Mouse (Mus musculus): ENCODE results near the gene Dync1h1. TPM values are rescaled to one million over a fixed set of nuclear protein-coding genes. Genes with fewer than 3 reads are reported as not detected.

Gene Dync1h1
- polyA plus RNA-seq, 1 experiment = 256 TPM

DNA sequence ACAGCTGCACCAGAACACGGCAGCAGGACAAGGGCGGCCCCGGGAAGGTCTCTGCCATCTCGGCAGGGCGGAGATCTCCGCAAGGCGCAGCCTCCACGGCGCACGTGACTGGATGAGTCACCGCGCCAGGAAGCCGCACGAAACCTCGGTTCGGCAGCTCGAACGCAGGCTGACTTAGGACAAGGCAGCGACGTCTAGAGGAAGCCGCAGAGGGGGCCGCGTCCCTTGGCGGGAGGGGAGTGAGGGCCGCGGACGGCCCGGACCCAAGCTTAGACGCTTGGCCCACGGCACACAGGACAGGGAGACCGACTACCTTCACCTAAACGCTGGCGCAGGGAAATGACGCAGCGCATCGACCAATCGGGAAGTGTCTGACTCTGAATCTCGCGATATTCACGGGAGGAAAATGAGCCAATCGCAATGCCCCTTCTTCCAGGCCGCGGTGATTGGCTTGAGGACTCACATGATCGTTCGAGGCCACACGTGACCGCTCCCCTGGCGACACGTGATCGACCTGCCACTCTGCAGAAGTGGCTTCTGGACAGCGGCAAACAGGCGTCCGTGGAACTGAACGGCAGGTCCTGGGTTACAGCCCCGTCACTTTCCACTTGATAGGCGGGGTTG is 9.9 kb upstream of the Dync1h1 start:
- no peak for TF ChIP-seq GATA1 (IDR thresholded peaks at IDR 0.05; ENCODE audit: low read length)

GRCm38 (mm10) chr12:110598527-110598926 is 2.7 kb upstream of the Dync1h1 start:
- no peak for TF ChIP-seq GATA1 (IDR thresholded peaks at IDR 0.05; ENCODE audit: low read length)

- no peak for TF ChIP-seq GATA1 (IDR thresholded peaks at IDR 0.05; ENCODE audit: low read length)
These were observed 1.5 kb upstream of the Dync1h1 start for GRCm38 (mm10) chr12:110599791-110600190.

DNA sequence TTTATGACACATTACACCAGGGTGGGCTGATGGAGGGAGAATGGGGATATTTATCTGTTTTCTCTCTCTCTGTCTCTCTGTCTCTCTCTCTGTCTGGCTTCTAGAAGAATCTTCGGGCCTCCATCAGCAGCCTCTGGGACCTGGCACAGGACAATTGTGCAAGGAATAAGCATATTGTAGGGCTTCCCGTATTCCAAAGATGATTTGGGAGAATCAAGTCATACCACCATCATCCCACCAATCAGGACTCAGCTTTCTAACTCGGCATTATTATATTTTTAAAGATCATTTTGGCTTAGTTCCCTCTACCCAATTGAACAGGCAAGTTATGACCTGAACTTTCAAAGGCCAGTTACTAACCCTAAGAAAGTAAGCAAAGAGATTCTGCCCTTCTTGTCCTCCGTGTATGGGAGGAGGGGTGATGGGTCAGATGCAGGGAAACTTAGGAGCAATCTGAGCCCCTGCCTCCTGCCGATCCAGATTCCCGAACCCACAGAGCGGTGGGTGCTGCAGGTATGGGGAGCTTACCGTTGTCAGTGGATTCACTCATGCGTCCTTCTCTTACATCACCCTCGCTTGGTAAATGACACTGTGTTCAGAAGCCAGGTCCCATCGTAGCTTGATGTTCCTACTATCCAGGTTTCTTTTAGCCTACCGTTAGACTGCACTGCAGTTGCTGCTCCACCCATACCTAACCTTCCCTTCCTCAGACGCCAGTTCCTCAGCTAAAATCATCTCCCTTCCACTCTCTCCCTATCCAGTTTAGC is 844 bp upstream of the Dync1h1 start:
- TF ChIP-seq GATA1 (IDR thresholded peaks at IDR 0.05; ENCODE audit: low read length) = no peak

DNA sequence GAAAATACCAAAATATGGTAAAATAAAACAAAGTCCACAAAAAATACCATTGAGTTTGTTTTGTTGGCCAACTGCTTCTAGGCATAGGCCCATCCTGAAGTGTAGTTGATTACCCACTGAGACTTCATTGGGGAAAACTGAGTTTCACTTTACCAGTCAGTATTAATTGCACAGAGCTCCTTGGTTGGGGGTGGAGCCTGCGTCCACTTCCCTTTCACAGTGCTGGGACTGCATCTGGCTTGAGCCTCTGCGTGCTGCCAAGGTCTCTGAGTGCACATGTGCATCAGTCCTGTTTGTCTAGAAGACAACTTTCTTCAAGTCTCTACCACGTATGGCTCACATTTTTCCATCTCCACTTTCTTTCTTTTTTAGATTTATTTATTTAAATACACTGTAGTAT is 4.9 kb downstream of the Dync1h1 start:
- TF ChIP-seq GATA1 (IDR thresholded peaks at IDR 0.05; ENCODE audit: low read length) = no peak

DNA sequence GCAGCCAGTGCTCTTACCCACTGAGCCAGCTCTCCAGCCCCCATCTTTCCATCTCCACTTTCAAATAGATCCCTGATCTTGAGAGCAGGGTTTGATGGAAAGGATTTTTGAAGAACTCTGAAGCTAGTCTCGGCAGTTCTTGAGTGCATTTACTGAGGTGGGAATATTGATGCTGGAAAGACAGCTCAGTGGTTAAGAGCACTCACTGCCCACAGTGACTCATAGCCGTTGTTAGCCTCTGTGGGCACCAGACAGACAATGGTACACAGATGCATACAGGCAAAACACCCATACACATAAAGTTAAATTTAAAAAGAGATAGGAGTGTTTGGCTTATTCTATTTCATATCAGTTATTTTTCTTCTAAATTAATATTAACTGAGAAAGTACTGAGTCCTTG is 5.4 kb downstream of the Dync1h1 start:
- no peak for TF ChIP-seq GATA1 (IDR thresholded peaks at IDR 0.05; ENCODE audit: low read length)

DNA sequence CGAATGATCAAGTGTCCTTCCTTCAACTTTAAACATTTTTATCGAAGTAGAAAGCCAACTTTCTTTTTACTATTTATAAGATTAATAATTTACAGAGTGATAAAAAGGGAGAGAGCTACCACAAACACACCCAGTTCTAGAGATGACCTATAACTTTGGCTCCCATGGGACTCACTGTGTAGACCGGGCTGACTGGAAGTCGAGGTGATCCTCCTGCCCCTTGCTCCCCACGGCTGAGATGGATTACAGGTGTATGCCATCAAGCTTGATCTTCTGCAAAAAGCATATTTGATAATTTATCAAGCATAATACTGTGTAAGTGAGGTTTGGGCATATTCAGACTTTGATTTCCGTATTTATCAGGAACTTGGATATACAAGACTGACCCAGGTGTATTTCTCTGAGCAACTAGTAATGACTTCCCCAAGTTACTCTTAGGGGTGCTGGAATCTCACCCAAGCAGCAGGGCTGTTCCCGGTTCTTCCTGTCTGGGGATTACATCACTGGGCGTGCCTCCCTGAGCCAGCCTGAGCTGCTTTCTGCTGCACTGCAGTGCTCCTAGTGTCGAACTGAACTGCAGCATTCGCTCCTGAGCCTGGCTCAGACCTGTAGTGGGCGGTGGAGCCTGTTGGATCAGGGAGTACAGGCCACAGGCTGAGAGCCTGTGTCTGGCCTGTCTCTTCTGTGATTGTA is 7.4 kb downstream of the Dync1h1 start:
- no peak for TF ChIP-seq GATA1 (IDR thresholded peaks at IDR 0.05; ENCODE audit: low read length)

- no peak for TF ChIP-seq GATA1 (IDR thresholded peaks at IDR 0.05; ENCODE audit: low read length)
These were observed 7.9 kb downstream of the Dync1h1 start for GRCm38 (mm10) chr12:110609153-110609497.

DNA sequence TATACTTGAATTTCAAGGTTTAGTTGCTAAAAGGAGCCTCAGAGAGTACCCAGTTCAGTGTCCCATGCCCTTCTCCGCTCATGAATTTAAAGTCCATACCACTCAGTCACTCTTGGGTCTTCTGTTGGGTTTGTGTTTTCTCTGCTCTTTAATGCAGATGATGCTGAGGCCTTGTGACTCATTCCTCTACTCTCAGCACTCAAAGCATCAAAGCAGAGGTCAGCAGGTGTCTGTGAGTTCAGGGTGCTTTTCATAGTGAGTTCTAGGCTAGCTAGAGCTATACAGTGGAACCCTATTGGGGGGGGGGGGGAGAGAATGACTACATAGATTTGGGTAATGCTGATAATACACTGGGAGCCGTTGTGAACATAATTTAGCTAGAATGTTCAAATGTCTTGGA is 9.5 kb downstream of the Dync1h1 start:
- no peak for TF ChIP-seq GATA1 (IDR thresholded peaks at IDR 0.05; ENCODE audit: low read length)

DNA sequence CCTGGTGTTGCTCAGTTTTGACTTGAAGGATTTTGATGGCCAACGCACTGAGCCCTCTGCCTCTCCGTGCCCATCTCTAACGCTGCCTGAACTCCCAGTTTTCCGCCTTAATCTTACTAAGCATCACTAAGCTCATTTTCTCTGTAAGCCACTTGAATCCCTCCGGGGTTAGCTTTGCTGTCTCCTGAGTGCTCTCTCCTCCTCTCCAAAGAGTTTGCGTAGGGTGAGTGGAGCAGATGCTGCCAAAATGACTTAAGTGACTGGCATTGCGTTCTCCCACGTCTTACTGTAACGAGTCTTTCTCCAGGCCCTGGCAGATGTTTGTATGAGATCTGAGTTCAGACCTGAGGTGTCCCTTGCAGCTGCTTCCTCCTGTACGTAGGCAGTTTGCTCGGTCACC is 28.8 kb downstream of the Dync1h1 start:
- TF ChIP-seq GATA1 (IDR thresholded peaks at IDR 0.05; ENCODE audit: low read length) = no peak

- TF ChIP-seq GATA1 (IDR thresholded peaks at IDR 0.05; ENCODE audit: low read length) = no peak
These were observed 35.0 kb downstream of the Dync1h1 start for GRCm38 (mm10) chr12:110636293-110636692.

- TF ChIP-seq GATA1 (IDR thresholded peaks at IDR 0.05; ENCODE audit: low read length) = no peak
These were observed 36.4 kb downstream of the Dync1h1 start for GRCm38 (mm10) chr12:110637507-110638114.

DNA sequence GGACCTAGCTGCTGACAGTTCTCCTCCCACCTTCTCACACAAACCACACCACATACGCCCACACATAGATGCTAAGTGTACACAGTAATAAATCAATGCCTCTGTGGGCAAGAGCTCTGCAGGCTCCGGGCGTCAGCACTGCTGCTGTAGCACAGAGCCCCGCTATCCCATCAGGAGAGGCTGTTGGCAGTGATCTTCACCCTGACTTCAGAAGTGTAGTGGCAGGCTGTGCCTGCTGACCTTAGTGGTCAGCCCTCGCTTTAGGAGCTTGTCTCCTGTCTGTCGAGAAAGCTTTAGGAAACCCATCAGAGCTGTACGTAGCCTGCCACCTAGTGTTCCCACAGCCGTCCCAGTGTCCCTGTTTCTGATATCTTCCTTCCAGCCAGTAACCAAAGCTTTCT is 49.0 kb downstream of the Dync1h1 start:
- TF ChIP-seq GATA1 (IDR thresholded peaks at IDR 0.05; ENCODE audit: low read length) = no peak

DNA sequence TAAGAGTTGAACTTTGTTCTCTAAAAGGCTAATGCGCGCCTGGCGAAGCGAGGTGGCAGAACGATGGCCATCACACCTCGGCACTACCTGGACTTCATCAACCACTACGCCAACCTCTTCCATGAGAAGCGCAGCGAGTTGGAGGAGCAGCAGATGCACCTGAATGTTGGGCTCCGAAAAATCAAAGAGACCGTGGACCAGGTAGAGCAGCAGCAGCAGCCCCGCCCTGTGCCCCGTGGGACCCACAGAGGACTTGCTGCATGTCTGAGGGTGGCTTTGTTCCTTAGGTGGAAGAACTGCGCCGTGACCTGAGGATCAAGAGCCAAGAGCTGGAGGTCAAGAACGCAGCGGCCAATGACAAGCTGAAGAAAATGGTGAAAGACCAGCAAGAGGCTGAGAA is 50.2 kb downstream of the Dync1h1 start:
- no peak for TF ChIP-seq GATA1 (IDR thresholded peaks at IDR 0.05; ENCODE audit: low read length)

DNA sequence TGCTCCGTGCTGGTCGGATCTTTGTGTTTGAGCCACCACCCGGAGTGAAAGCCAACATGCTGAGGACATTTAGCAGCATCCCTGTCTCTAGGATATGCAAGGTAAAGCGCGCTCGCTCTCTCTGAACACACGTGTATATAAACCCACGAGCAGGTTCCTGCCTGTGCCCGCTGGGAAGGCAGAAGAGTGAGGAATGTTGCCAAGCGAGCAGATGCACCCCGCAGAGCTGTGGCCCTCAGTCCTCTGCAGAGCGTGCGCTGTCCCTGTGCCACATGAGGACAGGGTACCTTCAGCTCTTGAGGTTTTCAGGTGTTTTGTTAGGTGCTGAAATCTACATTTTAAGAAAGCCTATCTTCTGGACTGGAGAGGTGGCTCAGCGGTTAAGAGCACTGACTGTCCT is 60.5 kb downstream of the Dync1h1 start:
- no peak for TF ChIP-seq GATA1 (IDR thresholded peaks at IDR 0.05; ENCODE audit: low read length)

DNA sequence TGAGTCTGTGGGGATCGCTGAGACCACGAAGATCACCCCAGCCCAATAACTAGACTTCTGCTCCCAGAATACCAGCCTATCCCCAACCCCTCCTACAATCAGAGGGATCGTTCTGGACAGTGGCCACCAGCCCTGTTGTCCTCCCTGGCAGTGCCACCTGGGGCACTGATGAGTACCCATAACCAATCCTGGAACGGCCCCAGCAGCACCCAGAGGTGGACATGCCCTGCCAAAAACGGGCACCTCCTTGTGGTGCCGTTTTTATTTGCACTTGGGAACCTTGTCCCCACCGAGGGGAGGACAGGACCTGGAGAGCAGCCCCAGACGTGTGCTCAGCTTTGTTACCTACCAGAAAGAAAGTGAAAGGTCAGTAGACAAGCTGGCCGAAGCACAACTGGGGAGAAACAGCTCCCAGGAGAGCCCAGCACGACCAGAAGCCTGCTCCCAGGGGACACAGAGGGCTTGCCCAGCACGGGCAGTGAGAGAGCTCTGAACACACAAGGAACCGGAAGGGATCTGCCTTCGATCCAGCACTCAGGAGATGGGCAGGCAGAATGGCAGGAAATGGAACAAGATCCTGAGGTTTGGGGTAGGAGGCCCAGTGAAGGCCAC is 66.3 kb downstream of the Dync1h1 start:
- no peak for TF ChIP-seq GATA1 (IDR thresholded peaks at IDR 0.05; ENCODE audit: low read length)

All from G1E-ER4 (cell line).